Mouse (Mus musculus) ES-E14 (cell line): ENCODE results near the gene Egfl8.

Experiments used
- CHD2 ChIP-seq: IDR thresholded peaks from 2 replicates; pipeline ENCODE4 v1.6.1; 2014; ENCODE audit warnings: mild to moderate bottlenecking, low read depth, low read length, inconsistent platforms
- HCFC1 ChIP-seq: IDR thresholded peaks from 2 replicates; pipeline ENCODE4 v1.6.1; 2012; ENCODE audit warnings: low read length, inconsistent platforms, borderline replicate concordance; ENCODE audit not compliant: insufficient read depth
- MAFK ChIP-seq: IDR thresholded peaks from 2 replicates; pipeline ENCODE4 v1.6.1; 2014; ENCODE audit warnings: mild to moderate bottlenecking, low read depth, low read length, inconsistent platforms; ENCODE audit not compliant: insufficient read depth
- ZC3H11A ChIP-seq: IDR thresholded peaks from 2 replicates; pipeline ENCODE4 v1.6.1; 2012; ENCODE audit warnings: low read depth, mild to moderate bottlenecking, inconsistent platforms, low read length, borderline replicate concordance
- ZNF384 ChIP-seq: IDR thresholded peaks from 2 replicates; pipeline ENCODE4 v1.6.1; 2012; ENCODE audit warnings: low read depth, low read length, inconsistent platforms

GRCm38 (mm10) chr17:34569919-34570318 lies 45.9 kb downstream of the Egfl8 start:
- no peak for TF ChIP-seq MAFK
- no peak for TF ChIP-seq HCFC1
- TF ChIP-seq CHD2 = no peak
- TF ChIP-seq ZC3H11A = no peak
- TF ChIP-seq ZNF384 = no peak
